Mouse (Mus musculus): ENCODE measurements at regions not wholly inside any gene's neighbourhood (a gene's known extent, or its start where the extent isn't known, plus 50 kb on each side); places are given as distances from the start of the nearest gene placed in this dataset.

DNA sequence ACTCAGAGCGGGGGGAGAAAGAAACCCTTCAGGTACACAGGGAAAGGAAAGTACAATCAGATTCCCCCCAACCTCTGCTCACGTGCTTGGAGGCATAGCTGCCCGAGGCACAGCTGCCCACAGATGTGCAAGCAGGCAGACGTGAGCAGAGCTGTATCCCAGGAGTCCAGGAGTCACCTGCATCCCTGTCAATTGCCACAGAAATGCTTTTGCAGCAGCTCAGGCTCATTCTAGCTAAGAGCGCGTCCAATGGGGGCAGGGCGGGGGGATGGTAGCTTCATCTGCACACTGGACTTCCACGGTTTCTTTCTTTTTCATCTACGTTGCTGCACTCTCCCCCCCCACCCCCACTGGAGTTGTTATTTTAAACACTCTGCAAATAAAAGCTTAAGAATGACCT lies 66.0 kb upstream of the Fat4 start:
- 30% methylated on average over 9 of the region's 9 CpGs for WGBS
- Histone ChIP-seq H3K4me3 (ENCODE audit: low read length) (no peak overlapping the region), H3K27ac (ENCODE audit: low read depth, low read length) (no peak overlapping the region), H3K9ac (ENCODE audit: low read depth, low read length) (0 out of 2 replicates have a peak overlapping the region, but pooled peaks have one; percentile 14), H3K27me3 (replicated peaks; ENCODE audit: control insufficient read depth, insufficient read depth, low read length) (no peaks in the 10 kb centered on the region), H3K9me3 (ENCODE audit: control insufficient read depth, low read length) (no peaks in the 10 kb centered on the region), H3K4me1 (ENCODE audit: control insufficient read depth, insufficient read depth, low read depth, low read length) (peaks cover 5% of the 10 kb centered on the region), H3K36me3 (ENCODE audit: control insufficient read depth, insufficient read depth, low read length) (no peaks in the 10 kb centered on the region), H3K4me2 (ENCODE audit: low read length) (peak overlapping the region; percentile 18; the same call in 1 of the 2 replicates)
- peak; percentile 60; the same call in 1 of the 2 replicates for ATAC-seq

GRCm38 (mm10) chr3:38820315-38820714 lies 66.4 kb upstream of the Fat4 start:
- WGBS = 70% methylated on average over 7 of the region's 7 CpGs
- no peaks in the 10 kb centered on the region for H3K27me3 ChIP-seq (replicated peaks; ENCODE audit: control insufficient read depth, insufficient read depth, low read length)
- ATAC-seq = peak; percentile 75
- no peak overlapping the region for H3K4me3 ChIP-seq (ENCODE audit: low read length)
- no peaks in the 10 kb centered on the region for H3K36me3 ChIP-seq (ENCODE audit: control insufficient read depth, insufficient read depth, low read length)
- H3K9me3 ChIP-seq (ENCODE audit: control insufficient read depth, low read length) = no peaks in the 10 kb centered on the region
- H3K9ac ChIP-seq (ENCODE audit: low read depth, low read length) = no peak overlapping the region
- no peak overlapping the region for H3K27ac ChIP-seq (ENCODE audit: low read depth, low read length)
- peaks cover 5% of the 10 kb centered on the region for H3K4me1 ChIP-seq (ENCODE audit: control insufficient read depth, insufficient read depth, low read depth, low read length)
- H3K4me2 ChIP-seq (ENCODE audit: low read length) = no peak overlapping the region

GRCm38 (mm10) chr3:38817651-38818050 lies 69.1 kb upstream of the Fat4 start:
- Histone ChIP-seq H3K36me3 (ENCODE audit: control insufficient read depth, insufficient read depth, low read length) (no peaks in the 10 kb centered on the region), H3K9ac (ENCODE audit: low read depth, low read length) (no peak overlapping the region), H3K4me1 (ENCODE audit: control insufficient read depth, insufficient read depth, low read depth, low read length) (peaks cover 5% of the 10 kb centered on the region), H3K27me3 (replicated peaks; ENCODE audit: control insufficient read depth, insufficient read depth, low read length) (no peaks in the 10 kb centered on the region), H3K4me2 (ENCODE audit: low read length) (no peak overlapping the region), H3K4me3 (ENCODE audit: low read length) (no peak overlapping the region), H3K9me3 (ENCODE audit: control insufficient read depth, low read length) (no peaks in the 10 kb centered on the region), H3K27ac (ENCODE audit: low read depth, low read length) (no peak overlapping the region)
- WGBS = 65% methylated on average over 5 of the region's 5 CpGs
- ATAC-seq = no peak

DNA sequence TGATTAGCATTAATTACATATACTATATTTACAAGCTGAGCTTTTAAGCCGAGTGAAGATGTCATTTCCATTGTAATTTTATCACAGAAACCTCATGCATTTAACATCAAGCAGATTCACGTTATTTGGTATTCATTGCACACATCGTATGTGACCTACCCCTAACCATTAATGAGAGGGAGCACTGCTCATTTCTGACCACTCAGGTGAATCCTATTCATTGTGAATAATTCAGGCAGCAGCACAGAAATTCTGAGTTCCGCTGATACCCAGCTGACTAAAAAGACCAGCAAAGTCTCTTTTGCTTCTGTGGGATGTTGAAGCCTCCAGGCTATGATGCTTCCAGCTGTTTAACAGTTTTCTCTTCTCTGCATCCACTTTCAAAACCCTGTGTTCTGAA lies 74.3 kb upstream of the Fat4 start:
- Histone ChIP-seq H3K36me3 (ENCODE audit: control insufficient read depth, insufficient read depth, low read length) (no peaks in the 10 kb centered on the region), H3K4me3 (ENCODE audit: low read length) (no peak overlapping the region), H3K9me3 (ENCODE audit: control insufficient read depth, low read length) (no peaks in the 10 kb centered on the region), H3K4me2 (ENCODE audit: low read length) (no peak overlapping the region), H3K4me1 (ENCODE audit: control insufficient read depth, insufficient read depth, low read depth, low read length) (no peaks in the 10 kb centered on the region), H3K27me3 (replicated peaks; ENCODE audit: control insufficient read depth, insufficient read depth, low read length) (no peaks in the 10 kb centered on the region), H3K9ac (ENCODE audit: low read depth, low read length) (no peak overlapping the region), H3K27ac (ENCODE audit: low read depth, low read length) (no peak overlapping the region)
- WGBS = 37% methylated on average over 4 of the region's 4 CpGs
- no peak for ATAC-seq

DNA sequence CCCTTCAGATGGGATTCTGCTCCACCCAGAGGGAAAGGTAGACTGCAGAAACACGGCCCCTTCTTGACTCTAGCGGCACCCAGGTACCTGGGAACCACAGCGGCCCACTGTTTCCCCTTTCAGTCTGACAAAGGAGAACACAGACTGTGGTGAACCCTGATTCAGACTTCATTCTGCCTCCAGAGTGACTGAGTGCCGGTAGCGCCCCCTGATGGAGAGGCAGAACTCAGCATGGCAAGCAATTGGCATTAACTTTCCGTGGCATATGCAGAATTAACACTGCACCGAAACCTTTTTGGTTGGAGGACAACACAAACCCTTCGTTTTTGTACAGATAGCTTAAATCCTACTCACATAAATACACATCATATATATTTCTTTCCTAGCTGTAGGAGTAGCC lies 75.1 kb upstream of the Fat4 start:
- no peaks in the 10 kb centered on the region for H3K4me1 ChIP-seq (ENCODE audit: control insufficient read depth, insufficient read depth, low read depth, low read length)
- no peak overlapping the region for H3K4me2 ChIP-seq (ENCODE audit: low read length)
- no peak overlapping the region for H3K27ac ChIP-seq (ENCODE audit: low read depth, low read length)
- no peak overlapping the region for H3K4me3 ChIP-seq (ENCODE audit: low read length)
- H3K9me3 ChIP-seq (ENCODE audit: control insufficient read depth, low read length) = no peaks in the 10 kb centered on the region
- no peak overlapping the region for H3K9ac ChIP-seq (ENCODE audit: low read depth, low read length)
- WGBS = 94% methylated on average over 8 of the region's 8 CpGs
- H3K27me3 ChIP-seq (replicated peaks; ENCODE audit: control insufficient read depth, insufficient read depth, low read length) = no peaks in the 10 kb centered on the region
- H3K36me3 ChIP-seq (ENCODE audit: control insufficient read depth, insufficient read depth, low read length) = no peaks in the 10 kb centered on the region
- no peak for ATAC-seq

DNA sequence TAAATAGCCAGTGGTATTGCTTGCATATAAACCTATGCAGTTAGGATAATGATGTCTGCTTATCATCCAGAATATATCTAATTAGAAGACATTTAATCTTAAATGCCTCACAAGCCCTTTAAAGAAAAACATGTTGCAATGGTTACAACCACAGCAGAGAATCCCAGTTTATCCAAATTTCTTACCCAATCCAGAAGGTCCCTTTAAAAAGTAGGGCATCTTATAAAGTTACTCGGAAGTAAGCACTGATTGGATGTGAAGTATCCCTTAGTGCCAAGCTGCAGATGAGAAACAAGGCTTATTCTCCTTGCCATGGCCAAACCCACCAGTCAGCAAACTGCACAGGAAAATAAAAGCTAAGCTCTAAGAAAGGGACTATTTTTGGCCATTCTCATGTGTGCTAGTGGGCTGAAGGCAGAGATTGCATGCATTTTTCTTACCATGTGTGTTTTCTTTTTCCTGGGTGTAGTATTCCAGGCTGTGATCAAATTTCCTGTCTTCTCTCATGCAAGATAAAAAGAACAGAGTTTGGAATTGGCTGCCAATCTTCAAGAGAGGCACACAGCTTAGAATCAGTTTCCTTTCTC lies 80.2 kb upstream of the Fat4 start:
- no peaks in the 10 kb centered on the region for H3K27me3 ChIP-seq (replicated peaks; ENCODE audit: control insufficient read depth, insufficient read depth, low read length)
- no peaks in the 10 kb centered on the region for H3K9me3 ChIP-seq (ENCODE audit: control insufficient read depth, low read length)
- no peak for ATAC-seq
- H3K4me2 ChIP-seq (ENCODE audit: low read length) = no peak overlapping the region
- no peaks in the 10 kb centered on the region for H3K36me3 ChIP-seq (ENCODE audit: control insufficient read depth, insufficient read depth, low read length)
- no peak overlapping the region for H3K9ac ChIP-seq (ENCODE audit: low read depth, low read length)
- H3K4me3 ChIP-seq (ENCODE audit: low read length) = no peak overlapping the region
- H3K27ac ChIP-seq (ENCODE audit: low read depth, low read length) = no peak overlapping the region
- 73% methylated on average over 1 of the region's 1 CpGs for WGBS
- no peaks in the 10 kb centered on the region for H3K4me1 ChIP-seq (ENCODE audit: control insufficient read depth, insufficient read depth, low read depth, low read length)

DNA sequence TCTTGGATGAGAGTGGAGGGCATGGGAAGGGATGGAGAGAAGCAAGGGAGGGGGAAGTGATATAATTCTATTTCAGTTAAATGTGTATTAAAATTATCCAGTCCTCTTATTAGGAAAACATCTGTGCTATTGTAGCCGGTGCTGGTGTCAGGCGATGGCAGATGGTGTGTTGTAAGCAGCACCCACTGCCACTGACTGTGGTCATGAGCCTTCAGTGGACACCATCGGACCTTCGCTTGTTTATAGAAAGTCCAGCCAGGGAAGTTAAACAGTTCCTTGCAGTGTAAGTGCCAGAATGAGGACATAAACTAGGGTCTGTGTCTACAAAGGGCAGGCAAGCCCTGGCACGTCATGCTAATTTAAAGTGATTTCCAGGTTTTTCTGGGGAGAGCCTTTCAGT lies 80.7 kb upstream of the Fat4 start:
- no peak overlapping the region for H3K4me2 ChIP-seq (ENCODE audit: low read length)
- H3K36me3 ChIP-seq (ENCODE audit: control insufficient read depth, insufficient read depth, low read length) = no peaks in the 10 kb centered on the region
- no peaks in the 10 kb centered on the region for H3K4me1 ChIP-seq (ENCODE audit: control insufficient read depth, insufficient read depth, low read depth, low read length)
- H3K9ac ChIP-seq (ENCODE audit: low read depth, low read length) = no peak overlapping the region
- 80% methylated on average over 5 of the region's 5 CpGs for WGBS
- H3K9me3 ChIP-seq (ENCODE audit: control insufficient read depth, low read length) = no peaks in the 10 kb centered on the region
- no peak overlapping the region for H3K4me3 ChIP-seq (ENCODE audit: low read length)
- no peak overlapping the region for H3K27ac ChIP-seq (ENCODE audit: low read depth, low read length)
- H3K27me3 ChIP-seq (replicated peaks; ENCODE audit: control insufficient read depth, insufficient read depth, low read length) = no peaks in the 10 kb centered on the region
- ATAC-seq = no peak

DNA sequence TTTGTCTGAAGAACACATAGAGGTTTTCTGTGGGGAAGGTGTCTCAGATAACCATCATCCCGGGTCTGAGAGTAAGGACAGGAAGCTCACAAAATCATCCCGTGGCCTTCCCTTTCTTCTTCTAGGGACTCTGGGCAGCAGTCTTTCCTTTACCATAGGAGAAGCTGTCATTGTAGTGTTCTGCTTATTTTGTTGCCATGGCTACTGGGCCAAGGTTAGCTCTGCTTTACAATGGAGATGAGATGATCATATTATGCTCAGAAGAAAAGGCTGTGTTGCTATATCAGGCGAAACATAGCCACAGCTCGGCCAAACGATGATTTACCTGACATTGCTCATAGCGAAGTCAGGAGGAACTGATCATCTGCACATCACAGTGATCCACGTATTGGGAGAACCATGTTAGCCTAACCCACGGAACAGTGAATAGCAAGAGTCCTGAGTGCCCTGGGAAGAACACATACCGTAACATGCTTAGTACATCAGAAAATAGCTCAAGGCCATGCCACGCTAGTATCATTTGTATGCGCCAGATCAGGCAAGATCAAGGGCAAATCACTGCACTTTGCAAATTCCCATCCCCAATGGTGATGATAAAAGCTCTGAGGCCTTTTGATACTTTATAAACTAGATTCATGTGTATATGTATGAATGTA lies 91.0 kb upstream of the Fat4 start:
- no peak overlapping the region for H3K4me2 ChIP-seq (ENCODE audit: low read length)
- no peaks in the 10 kb centered on the region for H3K27me3 ChIP-seq (replicated peaks; ENCODE audit: control insufficient read depth, insufficient read depth, low read length)
- no peaks in the 10 kb centered on the region for H3K4me1 ChIP-seq (ENCODE audit: control insufficient read depth, insufficient read depth, low read depth, low read length)
- H3K9me3 ChIP-seq (ENCODE audit: control insufficient read depth, low read length) = no peaks in the 10 kb centered on the region
- no peak overlapping the region for H3K27ac ChIP-seq (ENCODE audit: low read depth, low read length)
- H3K36me3 ChIP-seq (ENCODE audit: control insufficient read depth, insufficient read depth, low read length) = no peaks in the 10 kb centered on the region
- WGBS = 66% methylated on average over 11 of the region's 11 CpGs
- H3K9ac ChIP-seq (ENCODE audit: low read depth, low read length) = no peak overlapping the region
- peak; percentile 76 for ATAC-seq
- no peak overlapping the region for H3K4me3 ChIP-seq (ENCODE audit: low read length)

DNA sequence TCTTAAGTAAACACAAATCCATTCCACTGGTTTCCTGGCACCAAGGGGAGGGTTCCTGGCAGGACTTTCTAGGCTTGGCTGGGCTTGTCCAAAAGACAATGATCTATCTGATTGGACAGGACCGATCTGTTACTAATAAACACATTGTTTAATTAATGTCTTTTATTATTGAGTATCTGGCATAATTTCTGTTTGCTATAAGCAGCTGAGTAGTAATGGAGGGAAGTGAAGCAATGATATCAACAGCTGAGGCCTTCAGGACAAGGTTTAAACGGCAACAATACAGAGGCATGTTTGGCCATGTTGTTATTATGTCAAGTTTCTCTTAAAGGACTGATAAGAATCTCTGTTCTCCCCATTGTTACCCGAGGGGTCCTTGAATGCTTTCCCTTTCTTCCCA lies 93.5 kb upstream of the Fat4 start:
- WGBS = 83% methylated on average over 3 of the region's 3 CpGs
- Histone ChIP-seq H3K9me3 (ENCODE audit: control insufficient read depth, low read length) (no peaks in the 10 kb centered on the region), H3K4me1 (ENCODE audit: control insufficient read depth, insufficient read depth, low read depth, low read length) (no peaks in the 10 kb centered on the region), H3K9ac (ENCODE audit: low read depth, low read length) (no peak overlapping the region), H3K36me3 (ENCODE audit: control insufficient read depth, insufficient read depth, low read length) (no peaks in the 10 kb centered on the region), H3K4me3 (ENCODE audit: low read length) (no peak overlapping the region), H3K4me2 (ENCODE audit: low read length) (no peak overlapping the region), H3K27me3 (replicated peaks; ENCODE audit: control insufficient read depth, insufficient read depth, low read length) (no peaks in the 10 kb centered on the region), H3K27ac (ENCODE audit: low read depth, low read length) (no peak overlapping the region)
- ATAC-seq = no peak
